Mouse (Mus musculus) layer of hippocampus, adult 8-10 months (tissue): ENCODE data around the gene Marveld3. TPM values are rescaled to one million over a fixed set of nuclear protein-coding genes. Genes with fewer than 3 reads are reported as not detected.

ENCODE experiments used
- DNase-seq, 2 experiments: peaks; one replicate each; pipeline ENCODE4 v3.0.0; 2022; ENCODE audit warnings: low spot score in 2 of 2
- total RNA-seq, 4 experiments: library from RNA; stranded (reverse); gene quantifications; 2 replicates each; pipeline ENCODE4 v1.2.4; 2022

Marveld3 gene
- total RNA-seq, 4 experiments from 2014 or later: 0.20 to 0.25 TPM; not detected in 2

DNA sequence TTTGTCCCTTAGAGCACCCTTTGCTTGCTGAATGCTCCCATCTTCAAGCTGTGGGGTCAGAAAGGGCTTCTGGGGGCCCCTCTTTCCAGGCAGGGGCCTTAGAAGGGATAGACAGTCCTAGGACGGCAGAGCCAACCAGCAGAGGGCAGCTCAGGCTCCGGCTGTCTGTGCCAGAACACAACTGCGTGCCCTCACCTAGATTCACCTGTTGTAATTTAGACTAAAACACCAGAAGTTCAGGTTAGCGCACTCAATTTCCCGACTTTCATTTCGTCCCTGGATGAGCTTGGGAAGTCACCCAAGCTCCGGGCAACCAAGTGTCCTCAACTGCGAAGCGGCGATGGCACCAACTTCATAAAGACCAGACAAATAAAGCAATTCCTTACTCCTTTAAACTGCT, 6.8 kb upstream of the Marveld3 start:
- no peak for DNase-seq

DNA sequence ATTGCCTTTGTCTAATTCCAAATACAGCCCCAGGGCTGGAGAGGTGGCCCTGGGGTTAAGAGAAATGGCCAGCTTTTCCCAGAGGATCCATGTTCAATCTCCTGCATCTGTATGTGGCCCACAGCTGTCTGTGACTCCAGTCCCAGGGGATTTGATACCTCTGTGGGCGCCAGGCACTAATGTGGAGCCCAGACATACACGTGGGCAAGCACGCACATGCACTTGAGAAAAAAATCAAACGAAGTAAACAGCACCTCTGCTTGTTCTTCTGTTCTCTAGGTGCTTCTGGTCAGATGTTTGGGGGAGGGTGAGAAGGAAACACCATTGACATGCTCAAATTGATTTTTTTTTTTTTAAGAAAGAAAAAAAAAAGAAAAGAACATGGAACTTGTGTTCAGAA, 2.1 kb upstream of the Marveld3 start:
- no peak for DNase-seq

DNA sequence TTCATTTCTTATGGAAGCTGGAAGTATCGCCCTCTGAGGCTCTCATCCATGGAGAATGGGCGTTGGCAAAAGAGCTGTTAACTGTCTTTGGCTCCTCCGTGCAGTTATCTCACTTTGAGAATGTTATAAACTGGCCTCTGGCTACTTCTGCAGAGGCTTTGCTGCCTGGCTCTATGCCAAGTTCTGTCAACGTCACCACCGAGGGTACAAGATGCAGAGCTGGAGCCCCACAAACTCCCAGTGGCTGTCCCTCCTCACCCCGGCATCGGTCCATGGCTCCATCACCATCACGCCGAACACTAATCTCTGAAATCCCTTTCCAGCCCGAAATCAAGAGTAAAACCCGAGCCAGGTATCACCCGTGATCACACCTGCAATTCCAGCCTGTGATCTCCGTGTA, 1.4 kb upstream of the Marveld3 start:
- no peak for DNase-seq

DNA sequence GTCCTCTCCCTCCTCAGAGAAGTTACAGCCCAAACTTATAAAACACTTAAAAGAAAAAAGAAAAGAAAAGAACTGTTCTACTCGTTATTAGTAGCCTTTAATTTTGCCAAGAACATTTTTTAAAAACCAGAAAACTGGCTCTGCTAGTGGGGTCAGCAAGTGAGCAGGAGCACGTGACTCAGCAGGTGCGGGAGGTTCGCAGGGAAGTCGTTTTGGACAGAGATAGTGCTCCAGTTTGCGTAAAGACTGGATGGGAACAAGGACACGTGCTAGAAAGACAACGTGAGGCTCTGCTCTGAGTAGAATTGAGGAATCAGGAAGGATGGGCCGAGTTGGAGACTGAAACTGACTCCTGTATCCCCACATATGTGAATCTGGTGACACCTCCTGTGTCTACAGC, 893 bp upstream of the Marveld3 start:
- no peak for DNase-seq

DNA sequence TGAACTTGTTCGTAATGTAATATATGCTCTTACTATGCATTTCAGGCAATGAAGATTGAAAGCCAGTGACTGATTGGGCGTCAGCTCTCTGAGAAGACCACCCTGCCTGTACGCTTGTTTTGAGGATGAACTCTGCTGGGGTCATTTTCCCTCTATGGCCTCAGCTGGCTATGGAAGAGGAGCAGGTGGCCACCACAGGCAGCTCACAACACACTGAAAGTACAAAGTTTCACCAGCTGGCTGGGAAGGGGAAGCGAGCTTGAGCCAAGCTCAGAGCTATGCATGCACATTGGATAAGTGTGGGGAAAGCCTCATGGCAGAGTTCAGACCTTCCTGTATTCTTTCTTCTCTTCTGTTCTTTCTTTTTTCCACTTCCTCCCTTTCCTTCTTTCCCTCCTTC, 2.9 kb downstream of the Marveld3 start:
- no peak for DNase-seq

DNA sequence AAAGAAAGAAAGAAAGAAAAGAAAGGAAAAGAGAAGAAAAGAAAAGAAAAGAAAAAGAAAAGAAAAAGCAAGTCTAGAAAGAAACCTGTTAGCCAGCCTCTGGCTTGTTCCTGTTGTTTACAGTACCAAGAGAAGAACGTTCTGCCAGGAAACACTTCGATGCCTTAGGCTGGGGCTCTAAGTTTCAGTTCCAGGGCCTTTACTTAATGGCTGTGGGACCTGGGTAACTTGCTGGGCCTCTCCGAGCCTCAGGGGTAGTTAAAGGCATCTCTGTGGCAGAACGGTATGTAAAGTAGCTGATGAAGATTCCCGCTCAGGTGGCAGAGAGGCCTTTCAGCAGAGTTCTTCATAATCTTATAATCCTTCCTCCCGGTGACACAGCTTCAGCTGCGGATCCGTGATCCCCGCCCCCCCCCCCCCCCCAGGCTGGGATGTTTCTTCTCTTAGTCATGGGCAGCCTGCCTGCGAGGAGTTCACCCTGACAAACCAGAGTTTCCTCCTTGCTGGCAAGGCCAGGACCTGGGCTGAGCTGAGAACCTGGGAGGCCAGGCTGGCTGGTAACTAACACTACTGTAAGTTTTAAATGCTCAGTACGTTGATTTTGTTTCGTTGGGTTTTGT, 3.9 kb downstream of the Marveld3 start:
- DNase-seq: no peak

DNA sequence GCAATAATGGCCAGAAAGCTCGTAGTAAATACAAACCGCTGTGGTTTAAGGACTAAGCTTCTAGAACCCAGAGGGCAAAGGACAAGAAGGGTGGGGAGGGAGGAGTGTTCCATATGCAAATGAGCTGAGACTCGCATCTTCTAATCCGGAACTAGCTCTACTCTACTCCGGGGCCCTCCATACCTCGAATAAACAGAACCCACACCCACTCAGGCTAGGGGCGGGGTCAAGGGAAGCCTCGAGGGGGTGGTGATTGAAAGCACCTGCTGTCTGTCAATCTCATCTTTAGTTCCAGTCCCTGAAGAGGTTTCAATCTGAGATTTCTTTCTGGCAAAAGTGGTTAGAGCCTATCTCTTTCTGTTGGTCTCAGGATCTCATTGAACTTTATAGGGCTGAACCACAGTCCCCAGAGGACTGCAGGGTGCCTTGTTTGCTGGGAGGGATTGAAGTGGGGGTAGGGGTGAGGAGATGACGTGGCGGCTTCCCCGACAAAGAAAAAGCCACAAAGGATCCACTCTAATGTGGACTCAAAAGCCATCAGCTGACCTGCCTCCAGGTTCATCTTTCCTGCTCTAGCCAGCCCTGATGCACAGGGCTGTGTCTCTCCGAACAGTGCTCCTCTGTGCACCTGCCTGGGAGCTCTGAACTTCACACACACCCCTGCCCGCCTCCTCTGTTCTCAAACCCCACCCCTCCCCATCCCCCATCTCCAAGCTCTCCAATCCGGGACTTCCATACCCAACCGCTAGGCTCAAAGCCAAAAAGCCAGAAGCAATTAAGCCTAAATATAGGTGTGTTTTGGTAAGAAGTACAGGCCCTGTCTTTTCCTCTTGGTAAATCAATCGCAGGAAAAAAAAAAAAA, 4.6 kb downstream of the Marveld3 start:
- DNase-seq: no peak

DNA sequence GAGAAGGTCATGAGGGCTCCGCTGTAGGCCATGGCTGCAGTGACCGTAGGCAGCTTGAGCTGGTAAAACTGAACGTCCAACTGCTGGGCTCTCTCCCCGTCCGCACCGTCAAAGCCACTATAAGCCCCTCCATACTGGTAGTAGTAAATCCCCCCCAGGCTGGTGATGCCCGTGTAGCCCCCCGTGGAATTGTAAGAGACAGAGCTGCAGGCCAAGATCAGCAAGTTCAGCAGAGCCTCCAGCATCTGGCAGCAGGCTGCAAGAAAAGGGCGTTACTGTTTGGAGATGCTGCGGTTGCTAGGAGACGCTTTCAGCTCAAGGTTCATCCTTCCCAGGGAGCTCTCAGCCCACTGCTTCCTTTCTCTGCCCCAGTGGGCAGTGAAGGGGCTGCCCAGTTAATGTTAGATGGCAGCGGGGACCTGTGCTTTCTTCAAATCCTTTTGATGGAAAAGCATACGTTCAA, 7.5 kb downstream of the Marveld3 start:
- DNase-seq: no peak

DNA sequence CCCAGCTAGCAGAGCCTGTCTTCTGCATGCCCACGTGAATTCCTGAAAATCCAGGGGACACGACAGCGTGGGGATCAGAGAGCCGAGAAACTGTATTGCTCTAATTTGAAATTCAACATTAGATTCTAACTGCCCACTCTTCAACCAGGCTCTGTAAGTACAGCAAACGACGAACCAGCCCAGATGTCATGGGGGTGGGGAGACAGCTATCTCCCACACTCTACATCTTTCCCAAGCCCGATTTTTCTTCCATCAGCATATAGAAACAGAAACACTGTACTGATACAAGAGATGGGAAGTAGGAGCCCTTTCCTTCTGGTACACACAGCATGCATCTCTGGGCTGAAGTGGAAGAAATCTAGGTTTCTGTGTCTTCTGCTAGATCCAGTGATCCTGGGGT, 9.8 kb downstream of the Marveld3 start:
- peak in 1 of 2 experiments; percentile 49 for DNase-seq

DNA sequence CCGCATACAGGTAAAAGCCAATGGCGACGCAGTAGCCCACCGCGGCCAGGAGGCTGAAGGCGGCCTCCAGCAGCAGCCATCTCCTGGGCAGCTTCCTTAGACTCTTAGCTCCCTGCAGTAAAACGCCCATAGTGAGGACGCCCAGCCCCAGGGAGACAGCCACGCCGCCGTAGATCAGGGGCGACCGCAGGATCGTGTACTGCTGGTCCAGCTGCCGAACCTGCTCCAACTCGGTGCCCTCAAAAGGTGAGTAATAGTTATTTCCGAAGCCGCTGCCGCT, 13.8 kb downstream of the Marveld3 start:
- no peak for DNase-seq

DNA sequence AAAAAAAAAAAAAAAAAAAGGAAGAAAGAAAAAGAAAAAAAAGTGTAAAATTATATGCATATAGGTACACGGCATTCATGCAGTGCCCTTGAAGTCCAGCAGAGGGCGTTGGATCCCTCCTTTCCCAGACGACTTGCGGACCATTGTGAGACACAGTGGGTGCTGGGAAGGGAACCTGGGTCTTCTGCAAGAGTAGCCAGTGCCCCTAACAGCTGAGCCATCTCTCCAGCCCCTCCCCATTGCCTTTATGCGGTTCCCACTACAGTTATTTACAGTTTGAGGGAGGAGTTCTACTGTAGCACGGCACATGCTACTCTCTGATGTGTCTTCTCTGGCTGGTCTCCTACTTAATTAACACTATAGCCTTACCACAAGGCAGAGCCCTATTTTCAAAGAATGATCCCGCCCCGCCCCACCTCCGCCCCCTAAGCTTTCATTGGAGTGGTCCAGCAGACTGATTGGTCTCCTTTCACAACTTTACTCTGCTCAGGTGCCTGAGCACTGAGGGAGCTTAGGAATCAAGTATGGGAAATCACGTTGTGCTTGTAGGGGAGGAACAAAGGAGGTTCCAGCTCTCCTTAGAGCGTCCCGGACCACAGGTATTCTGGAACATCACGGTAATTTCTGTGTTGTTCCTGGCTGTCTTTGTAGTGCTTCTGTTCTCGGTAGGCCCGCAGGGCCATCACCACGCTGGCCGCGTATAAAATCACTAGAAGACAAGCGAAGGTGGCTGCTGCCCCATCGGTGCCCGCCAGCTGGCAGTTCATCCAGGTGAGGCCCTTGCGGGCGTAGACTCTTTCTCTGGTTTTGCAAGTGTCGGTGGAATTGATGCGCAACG, 14.3 kb downstream of the Marveld3 start:
- peak in 1 of 2 experiments; percentile 48 for DNase-seq

DNA sequence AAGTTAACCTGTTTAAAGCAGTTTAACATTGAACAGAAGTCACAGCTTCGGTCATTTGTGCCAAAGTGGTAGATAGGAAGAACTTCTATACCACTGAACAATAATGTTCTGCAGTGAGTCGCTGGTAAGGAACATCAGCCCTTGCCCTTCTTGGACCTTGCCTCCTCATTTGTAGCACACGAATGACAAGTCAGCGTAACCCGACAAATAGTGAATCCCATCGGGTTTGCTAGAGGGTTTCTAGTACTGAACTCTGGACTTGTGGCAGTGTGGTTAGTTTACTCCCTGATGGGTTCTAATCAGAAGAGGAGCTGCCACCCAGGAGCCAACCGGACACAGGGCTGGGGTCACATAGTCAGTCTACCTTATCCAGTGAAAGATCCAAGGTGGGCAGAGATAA, 15.7 kb downstream of the Marveld3 start:
- DNase-seq: no peak

DNA sequence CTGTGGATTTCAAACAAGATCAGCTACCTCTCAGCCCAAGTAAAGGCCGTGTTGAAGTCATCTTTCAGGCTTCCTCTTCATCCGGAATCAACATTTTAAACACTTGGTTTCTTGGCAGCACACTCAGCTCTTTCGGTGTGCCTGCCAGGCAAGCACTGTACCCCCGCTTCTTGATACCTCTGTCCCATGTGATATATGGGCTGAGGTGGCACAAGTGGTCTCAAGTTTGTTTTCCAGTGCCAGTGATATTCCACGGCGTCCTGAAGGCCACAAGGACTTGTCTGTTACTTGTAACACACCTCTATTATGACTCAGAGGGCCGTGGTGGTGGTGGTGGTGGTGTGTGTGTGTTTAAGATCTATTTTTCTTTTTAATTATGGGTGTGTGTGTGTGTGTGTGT, 16.3 kb downstream of the Marveld3 start:
- DNase-seq: no peak

DNA sequence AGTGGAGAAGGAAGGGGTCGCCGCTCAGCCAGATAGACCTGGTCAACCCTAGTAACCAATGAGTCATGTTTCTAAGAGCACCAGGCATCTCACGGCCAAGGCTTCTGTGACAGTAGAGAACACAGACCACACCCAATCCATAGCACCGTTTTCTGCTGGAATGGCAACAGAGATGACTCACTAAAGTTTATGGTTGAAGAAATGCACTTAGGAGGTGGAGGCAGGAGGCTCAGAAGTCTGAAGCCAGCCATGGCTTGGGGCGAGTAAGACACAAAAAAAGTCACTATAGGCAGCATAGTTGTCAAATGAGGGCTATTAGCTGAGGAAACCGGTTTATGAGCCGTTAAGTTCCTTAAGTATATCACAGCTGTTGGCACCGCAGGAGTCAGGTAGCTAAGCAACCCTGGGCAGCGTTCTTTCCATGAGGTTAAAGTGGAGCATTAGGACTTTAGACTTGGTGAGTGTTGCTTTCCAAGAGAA, 16.8 kb downstream of the Marveld3 start:
- DNase-seq: no peak

DNA sequence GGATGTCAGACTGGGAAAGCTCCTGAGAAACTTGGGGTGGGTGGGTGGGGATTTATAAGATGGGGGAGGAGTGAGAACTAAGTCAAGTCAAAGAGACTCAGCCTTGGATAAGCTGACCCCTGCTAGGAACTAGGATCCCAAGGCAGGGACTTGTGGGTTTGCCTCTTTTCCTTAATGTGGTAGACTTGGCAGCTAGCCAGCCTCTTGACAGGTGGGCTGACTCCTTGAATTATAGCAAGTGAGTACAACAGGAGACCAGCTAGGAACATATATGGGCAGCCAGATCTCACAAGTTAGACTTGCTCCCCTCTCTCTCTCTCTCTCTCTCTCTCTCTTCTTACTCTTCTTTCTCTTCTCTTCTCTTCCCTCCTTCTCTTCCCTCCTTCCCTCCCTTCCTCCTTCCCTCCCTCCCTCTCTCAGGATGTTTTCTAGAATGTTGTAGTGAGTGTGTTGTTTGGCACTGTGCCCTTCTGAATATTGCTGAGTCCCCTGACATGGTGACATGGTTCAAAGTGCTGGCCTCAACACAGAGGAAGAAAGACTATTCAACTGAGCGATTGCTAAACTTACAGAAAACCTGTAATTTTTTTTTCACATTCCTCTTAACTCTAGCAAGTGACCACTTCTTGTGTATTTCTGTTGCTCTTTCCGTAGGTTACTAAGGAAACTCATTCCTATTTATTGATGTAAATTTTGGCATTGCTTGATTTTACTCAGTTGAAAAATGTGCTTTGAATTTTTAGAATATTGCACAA, 20.2 kb downstream of the Marveld3 start:
- no peak for DNase-seq

DNA sequence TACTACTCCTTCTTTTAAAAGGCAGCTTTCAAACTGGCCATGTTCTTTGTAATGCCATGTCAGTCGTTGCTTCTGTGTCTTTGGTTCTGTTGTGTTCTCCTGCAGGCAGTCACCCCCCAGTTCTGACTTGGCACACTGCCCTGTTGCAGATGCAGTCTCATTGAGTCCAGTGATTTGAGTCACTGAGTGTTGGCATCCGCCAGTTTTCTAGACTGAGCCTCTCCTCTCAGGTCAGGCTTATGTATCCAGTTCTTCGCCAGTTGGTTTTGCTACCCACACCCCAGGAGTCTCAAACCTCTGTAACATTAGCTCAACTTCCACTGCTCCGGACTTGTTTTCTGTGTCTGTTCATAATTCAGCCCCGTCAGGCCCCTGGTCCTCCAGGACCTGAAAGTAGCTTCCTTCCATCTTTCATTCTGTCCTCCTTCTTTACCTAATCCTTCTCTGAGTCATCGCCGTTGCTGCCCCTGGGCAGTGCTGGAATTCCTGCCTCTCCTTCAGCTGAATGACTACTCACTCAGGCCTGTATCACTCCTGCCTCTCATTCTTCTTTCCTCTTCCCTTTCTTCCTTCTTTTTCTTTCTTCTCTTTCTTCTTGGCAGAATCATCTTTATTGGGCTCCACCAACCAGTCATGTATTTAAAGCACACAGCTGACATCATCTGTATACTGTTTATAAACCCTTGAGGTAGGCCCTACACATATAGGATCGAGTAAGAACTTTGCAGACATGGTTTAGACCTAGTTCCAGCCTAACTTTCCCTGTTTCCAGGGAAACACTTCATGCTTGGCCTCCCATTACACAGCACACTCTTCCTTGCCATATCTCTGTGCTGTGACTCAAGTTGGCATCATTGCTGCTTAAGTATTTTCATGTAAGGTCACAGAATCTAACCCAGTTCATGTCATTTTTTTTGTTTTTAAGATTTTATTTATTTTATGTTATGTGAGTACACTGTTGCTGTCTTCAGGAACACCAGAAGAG, 41.3 kb downstream of the Marveld3 start:
- DNase-seq: peak in 1 of 2 experiments; percentile 42

DNA sequence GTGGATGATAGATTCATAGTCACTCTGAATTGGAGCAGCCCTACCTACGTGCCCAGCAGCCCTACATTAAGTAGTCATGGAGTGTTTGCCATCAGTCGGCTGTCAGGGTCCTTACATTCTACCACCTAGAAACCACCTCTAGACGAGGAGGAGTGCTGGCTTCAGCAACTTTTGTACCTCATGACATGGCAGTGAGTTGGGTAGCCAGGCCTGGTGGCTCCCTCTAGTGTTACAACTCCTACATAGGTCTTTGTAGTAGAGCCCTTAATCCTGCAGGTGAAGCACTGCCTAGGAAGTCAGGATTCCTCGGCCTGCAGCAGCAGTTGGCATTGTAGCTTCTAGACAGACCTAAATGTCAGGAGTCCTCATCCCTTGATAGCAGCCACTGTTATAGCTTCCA, 44.7 kb downstream of the Marveld3 start:
- peak in 1 of 2 experiments; percentile 25 for DNase-seq

DNA sequence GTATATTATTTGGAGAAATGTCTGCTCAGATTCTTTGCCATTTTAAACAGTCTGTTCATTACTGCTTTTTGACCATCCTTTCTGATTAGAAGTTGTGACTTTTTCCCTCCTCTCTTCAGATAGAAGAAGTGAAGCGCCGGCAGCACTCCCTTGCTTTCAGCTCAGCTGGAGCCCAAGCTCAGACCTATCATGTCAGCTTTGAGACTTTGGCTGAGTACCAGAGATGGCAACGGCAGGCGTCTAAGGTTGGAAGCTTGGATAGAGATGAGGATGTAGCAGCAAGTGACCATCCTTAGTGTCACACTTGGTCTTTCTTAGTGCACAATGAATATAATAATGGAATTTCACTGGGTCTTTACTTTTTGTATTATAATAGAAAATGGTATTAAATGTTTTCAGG, 54.6 kb downstream of the Marveld3 start:
- DNase-seq: no peak

DNA sequence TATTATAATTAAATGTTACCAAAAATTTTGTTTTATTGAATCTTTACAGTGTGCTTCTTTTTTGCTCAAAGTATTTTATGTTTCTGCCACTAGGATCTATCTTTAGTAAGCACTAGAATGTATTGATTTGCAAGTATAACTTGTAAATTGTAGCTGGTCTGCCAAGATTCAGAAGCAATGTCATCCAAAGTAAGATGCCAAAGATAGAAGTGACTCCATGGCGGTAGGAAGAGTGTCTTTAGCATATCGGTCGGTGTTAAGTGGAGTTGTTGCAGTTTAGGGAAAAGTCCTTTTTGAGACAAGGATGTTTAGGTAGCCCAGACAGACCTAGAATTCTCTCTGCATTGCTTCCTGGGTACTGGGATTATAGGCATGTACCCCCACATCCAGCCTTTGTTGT, 55.1 kb downstream of the Marveld3 start:
- DNase-seq: no peak
